Mouse (Mus musculus) retina, embryonic 14.5 days (tissue): ENCODE results near the gene Nap1l4.
"Not testable (repeated sequence)": the region's sequence is repeated elsewhere in the genome, so short reads cannot be mapped to it uniquely, and the experiment has no call there.

Experiments used
- DNase-seq: peaks from one replicate; pipeline ENCODE4 v3.0.0-alpha.2; 2015; ENCODE audit warnings: low spot score

Gene Nap1l4

DNA sequence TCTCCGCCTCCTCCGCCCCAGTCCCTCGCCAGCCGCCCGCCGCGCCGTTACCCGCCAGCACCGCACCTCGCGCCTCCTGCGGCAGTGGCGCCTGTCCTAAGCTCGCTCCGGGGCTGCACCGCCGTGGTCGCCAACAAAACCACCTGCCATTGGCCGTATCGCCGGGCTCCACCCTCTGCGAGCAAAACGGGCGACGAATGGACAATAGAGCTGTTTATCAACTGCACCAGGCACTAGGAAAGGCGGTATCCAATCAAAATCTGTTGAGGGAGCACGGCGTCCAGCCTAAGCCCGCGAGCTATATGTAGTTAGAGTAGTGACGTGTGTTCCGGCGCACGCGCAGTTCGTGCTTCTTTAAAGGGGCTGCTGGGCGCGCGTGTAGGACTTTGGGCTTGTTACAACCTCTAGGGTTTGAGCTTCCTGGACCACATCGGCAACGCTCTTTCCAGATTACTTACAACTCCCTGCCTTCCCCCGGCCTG, at the start of gene Nap1l4:
Nap1l4 (minus strand) TSS at position 131 of the 482 bp plus-strand sequence.
- peak; percentile 100 for DNase-seq

DNA sequence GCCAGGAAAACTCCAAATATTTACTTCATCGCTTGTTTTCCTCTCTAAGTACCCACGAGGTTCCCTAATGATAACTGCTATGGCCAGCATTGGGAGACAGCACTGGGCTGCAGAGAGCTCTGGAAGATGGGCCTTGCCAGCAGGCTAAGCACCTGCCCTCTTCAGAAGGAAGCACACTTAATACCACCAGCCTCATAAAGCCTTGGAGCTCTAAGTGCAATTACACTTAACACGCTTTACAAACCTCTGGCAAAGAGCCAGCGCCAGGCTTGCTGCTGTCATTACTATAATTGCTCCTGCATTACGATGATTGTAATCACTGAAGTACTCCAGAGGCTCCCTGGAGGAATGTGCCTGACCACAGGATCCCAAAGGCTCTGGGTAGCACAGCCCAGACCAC, 46.0 kb upstream of the Nap1l4 start:
- DNase-seq, result no peak

GRCm38 (mm10) chr7:143592255-143592654, 43.3 kb upstream of the Nap1l4 start:
- no peak for DNase-seq

- DNase-seq, result no peak
Observed at GRCm38 (mm10) chr7:143588006-143588405, 39.1 kb upstream of the Nap1l4 start.

- no peak for DNase-seq
Observed at GRCm38 (mm10) chr7:143587586-143587985, 38.7 kb upstream of the Nap1l4 start.

GRCm38 (mm10) chr7:143583956-143584355, 35.0 kb upstream of the Nap1l4 start:
- peak; percentile 76 for DNase-seq

- no peak for DNase-seq
Observed at GRCm38 (mm10) chr7:143583025-143583424, 34.1 kb upstream of the Nap1l4 start.

GRCm38 (mm10) chr7:143575751-143576150, 26.8 kb upstream of the Nap1l4 start:
- DNase-seq, result no peak

DNA sequence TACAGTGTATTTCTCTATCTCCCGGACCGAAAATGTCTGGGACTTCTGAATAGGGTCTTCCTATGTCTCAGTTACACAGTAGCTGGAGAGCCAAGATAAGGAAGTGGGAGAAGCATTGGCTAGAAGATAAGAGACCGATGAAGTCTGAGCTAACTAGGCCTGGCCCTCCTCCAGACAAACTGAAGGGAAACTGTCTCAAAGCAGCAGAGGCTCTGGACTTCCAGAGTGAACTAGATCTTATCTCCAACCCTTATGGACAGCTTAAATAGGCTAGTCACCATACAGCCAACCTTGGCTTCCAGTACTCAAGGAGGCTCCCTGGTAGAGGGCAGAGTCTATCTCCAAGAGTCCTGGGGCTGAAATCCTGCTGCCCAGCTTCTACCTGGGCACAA, 16.7 kb upstream of the Nap1l4 start:
- no peak for DNase-seq

GRCm38 (mm10) chr7:143565015-143565647, 16.2 kb upstream of the Nap1l4 start:
- DNase-seq, result no peak

- no peak for DNase-seq
Observed at GRCm38 (mm10) chr7:143563787-143564186, 14.9 kb upstream of the Nap1l4 start.

DNA sequence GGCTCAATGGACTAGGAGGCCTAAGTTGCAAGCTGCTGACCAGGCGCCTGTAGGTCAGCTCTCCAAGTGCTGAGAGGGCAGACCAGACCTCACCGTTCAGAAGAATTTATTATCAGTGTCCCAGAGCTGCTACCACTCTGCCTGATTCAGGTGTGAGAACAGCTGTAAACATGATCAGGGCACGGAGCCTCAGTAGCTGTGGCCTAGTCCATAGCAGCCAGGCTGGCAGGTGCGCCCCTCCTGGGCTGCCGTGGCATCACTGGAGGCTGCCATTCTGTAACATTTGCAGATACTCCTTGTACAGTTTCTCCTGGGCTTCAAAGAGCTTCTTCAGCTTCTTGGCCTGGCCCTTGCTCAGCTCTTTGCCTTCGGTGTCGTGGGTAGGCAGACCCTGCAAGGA, 8.7 kb upstream of the Nap1l4 start:
- no peak for DNase-seq

DNA sequence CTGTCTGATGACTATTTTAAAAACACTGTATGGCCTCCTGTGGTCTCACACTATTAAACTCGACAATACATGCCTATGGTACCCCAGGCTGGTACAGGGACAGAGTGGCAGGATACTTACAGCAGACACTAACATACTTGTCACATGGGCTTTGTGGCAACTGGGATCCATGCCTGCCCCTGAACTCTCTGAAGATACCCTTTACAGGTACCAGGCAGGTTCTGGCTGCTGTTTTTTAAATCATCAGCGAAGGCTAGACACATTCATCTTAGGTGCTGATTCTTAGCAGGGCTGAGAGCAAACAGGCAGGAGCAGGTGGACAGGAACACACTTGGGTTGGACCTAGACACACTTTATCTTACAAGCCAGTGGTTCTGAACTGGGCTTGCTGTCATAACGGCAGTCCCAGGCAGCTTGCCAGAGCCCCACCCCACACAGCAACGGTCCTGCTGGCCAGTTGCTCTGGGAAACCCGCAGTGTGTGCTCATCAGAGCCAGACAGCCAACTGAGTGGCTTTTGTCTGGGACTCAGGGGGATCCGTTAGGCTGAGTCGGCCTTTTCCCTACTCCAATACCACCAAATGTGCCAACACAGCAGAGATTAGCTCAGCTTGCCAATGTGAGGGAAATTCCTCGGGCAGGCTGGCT, 8.2 kb upstream of the Nap1l4 start:
- DNase-seq, result no peak

DNA sequence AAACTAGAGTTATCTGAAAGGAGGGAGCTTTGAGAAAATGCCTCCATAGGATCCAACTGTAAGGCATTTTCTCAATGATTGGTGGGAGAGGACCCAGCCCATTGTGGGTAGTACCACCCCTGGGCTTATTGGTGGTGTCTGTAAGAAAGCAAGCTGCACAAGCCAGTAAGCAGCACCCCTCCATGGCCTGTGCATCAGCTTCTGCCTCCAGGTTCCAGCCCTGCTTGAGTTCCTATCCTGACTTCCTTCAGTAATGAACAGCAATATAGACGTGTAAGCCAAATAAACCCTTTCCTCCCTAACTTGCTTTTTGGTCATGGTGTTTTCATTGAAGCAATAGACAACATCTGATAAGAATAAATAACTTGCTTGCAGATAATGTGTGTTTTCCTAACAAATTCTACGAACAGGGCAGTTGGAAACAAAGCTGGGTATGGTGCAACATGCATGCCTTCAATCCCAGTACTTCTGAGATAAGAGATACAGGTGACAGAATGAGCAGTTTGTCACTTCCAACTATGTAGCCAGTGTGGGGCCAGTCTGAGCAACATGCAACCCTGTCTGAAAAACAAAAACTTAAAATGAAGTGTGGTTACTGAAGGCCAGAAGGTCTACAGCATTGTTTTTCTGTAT, 798 bp upstream of the Nap1l4 start:
- no peak for DNase-seq

- DNase-seq, result peak; percentile 72
Observed at GRCm38 (mm10) chr7:143548231-143548961, 510 bp downstream of the Nap1l4 start.

GRCm38 (mm10) chr7:143546554-143546953, 2.4 kb downstream of the Nap1l4 start:
- DNase-seq, result no peak

DNA sequence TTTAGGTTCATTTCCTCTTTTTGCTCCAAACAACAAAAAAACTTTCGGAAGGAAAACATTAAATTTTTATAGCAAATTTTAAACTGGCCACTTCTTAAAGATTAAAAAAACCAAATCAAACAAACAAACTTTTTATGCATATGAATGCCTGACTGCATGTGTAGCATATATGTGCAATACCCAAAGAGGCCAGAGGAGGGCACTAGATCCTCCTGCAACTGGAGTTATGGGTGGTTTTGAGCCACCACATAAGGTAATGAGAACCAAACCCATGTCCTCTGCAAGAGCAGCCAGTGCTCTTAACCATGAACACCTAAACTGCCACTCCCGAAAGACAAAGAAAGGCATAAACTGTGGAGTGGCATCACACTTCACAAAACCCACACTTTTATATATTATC, 4.5 kb downstream of the Nap1l4 start:
- DNase-seq, result peak; percentile 74

- DNase-seq, result no peak
Observed at GRCm38 (mm10) chr7:143538671-143539070, 10.2 kb downstream of the Nap1l4 start.

- not testable (repeated sequence) for DNase-seq
Observed at GRCm38 (mm10) chr7:143538229-143538628, 10.7 kb downstream of the Nap1l4 start.

- DNase-seq, result no peak
Observed at GRCm38 (mm10) chr7:143536251-143536650, 12.7 kb downstream of the Nap1l4 start.

- no peak for DNase-seq
Observed at GRCm38 (mm10) chr7:143533284-143533683, 15.6 kb downstream of the Nap1l4 start.

GRCm38 (mm10) chr7:143532410-143532809, 16.5 kb downstream of the Nap1l4 start:
- no peak for DNase-seq

DNA sequence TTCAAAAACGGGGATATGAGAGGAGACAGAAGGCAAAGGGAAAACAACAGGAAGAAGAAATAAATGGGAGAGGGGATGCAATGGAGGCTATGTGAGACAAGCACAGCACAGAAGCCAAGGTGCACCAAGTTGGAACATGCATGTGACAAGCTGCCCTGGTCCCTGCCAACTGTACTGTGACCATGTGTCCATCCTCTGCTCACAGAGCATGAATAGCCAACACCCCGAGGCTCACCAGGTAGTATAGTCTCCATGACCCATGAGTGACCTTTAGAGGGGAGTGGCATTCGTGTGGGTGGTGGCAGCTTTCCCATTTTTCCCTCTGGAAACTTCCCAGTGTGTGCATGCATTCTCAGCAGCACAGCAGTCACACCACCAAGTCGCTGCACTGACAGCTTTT, 29.6 kb downstream of the Nap1l4 start:
- DNase-seq, result no peak
